Comparison of ENCODE assay signal across 8 mouse cellular contexts in genomic region chr4:141301116-141301553, GRCm38 (mm10). TPM values are rescaled to one million over a fixed set of nuclear protein-coding genes. Genes with fewer than 3 reads are reported as not detected.
DNase-seq lines count a peak whose midpoint lies in the region; ATAC-seq and TF ChIP-seq lines count a peak whose summit lies in the region.

TSS of gene Epha2 (plus strand) at chr4:141301240.

- TF ChIP-seq CTCF in hindbrain, postnatal 0 days (IDR thresholded peaks at IDR 0.05; ENCODE audit: low read depth) = no peak

- H3K9ac ChIP-seq in hindbrain, postnatal 0 days (replicated peaks; ENCODE audit: low read length) = peak within 1 kb of the TSS; percentile 49

- ATAC-seq in hindbrain, postnatal 0 days = peak; percentile 52
- ATAC-seq in activated CD4-positive, CD25-positive, alpha-beta regulatory T cell, adult 4 months = no peak

- H3K4me2 ChIP-seq in hindbrain, postnatal 0 days (ENCODE audit: low read depth, low read length) = peak within 1 kb of the TSS; percentile 100

- H3K4me1 ChIP-seq in hindbrain, postnatal 0 days (ENCODE audit: insufficient read depth, low read length) = 0 out of 2 replicates have a peak, but pooled peaks cover 7% of the 10 kb centered on the region

- H3K4me3 ChIP-seq in hindbrain, postnatal 0 days (ENCODE audit: low read length) = peak within 1 kb of the TSS; percentile 70

- no peaks in the 10 kb centered on the region for H3K9me3 ChIP-seq in hindbrain, postnatal 0 days (ENCODE audit: low read length)

- peak; percentile 92 to 98 for DNase-seq in adrenal gland, adult (ENCODE audit: inconsistent age in 2 of 2, low spot score in 1 of 2)
- DNase-seq in cerebellum, postnatal 25 days = peak; percentile 83 to 89
- DNase-seq in gastrocnemius, adult 18-20 months (ENCODE audit: low spot score) = peak; percentile 82
- peak; percentile 83 for DNase-seq in hindbrain, postnatal 0 days (ENCODE audit: low spot score)
- DNase-seq in left cerebral cortex, adult 18-20 months (ENCODE audit: low spot score in 2 of 2) = peak; percentile 66 to 69
- DNase-seq in lung, postnatal 36 days = peak; percentile 98
- DNase-seq in right cerebral cortex, postnatal 10 days (ENCODE audit: low spot score in 2 of 2) = peak; percentile 84 to 87

- H3K27me3 ChIP-seq in hindbrain, postnatal 0 days (ENCODE audit: insufficient read depth, low read length) = peaks cover 17% of the 10 kb centered on the region

- no peak within 1 kb of the TSS for H3K27ac ChIP-seq in hindbrain, postnatal 0 days

- whole genome bisulfite sequencing in hindbrain, postnatal 0 days = under 1% methylated on average over 33 of the region's 35 CpGs

- H3K36me3 ChIP-seq in hindbrain, postnatal 0 days (ENCODE audit: insufficient read depth, low read length) = no peaks in the 10 kb centered on the region

RNA-seq across cellular contexts. Expression of gene Epha2, which starts in this region (rescaled TPM):
- 1 to 10 TPM; 1.6 to 2.9 TPM for total RNA-seq in gastrocnemius, adult 18-20 months (2021)
- 1.6 and 3.5 TPM in 2 replicates for total RNA-seq in hindbrain, postnatal 0 days (2014; rRNA removed)
- 0.44 and 0.46 TPM in 2 replicates for polyA plus RNA-seq in hindbrain, postnatal 0 days (2015; fragmentation: Nextera tagmentation; extraction: Ambion mirVana)
- 1 to 10 TPM; 1.3 to 1.5 TPM for total RNA-seq in left cerebral cortex, adult 18-20 months (2021)
- polyA plus RNA-seq in activated CD4-positive, CD25-positive, alpha-beta regulatory T cell, adult 4 months (2017; shearing (Covaris generic)) = not detected
